Mouse (Mus musculus): ENCODE data around the gene Gm3435. TPM values are rescaled to one million over a fixed set of nuclear protein-coding genes. Genes with fewer than 3 reads are reported as not detected.

Gene Gm3435
- polyA plus RNA-seq (2012; rRNA removed): 6.1 and 7.0 TPM in 2 replicates

GRCm38 (mm10) chr17:15009706-15010413 is at the start of gene Gm3435:
Gm3435 (plus strand) TSS chr17:15010176.

DNA sequence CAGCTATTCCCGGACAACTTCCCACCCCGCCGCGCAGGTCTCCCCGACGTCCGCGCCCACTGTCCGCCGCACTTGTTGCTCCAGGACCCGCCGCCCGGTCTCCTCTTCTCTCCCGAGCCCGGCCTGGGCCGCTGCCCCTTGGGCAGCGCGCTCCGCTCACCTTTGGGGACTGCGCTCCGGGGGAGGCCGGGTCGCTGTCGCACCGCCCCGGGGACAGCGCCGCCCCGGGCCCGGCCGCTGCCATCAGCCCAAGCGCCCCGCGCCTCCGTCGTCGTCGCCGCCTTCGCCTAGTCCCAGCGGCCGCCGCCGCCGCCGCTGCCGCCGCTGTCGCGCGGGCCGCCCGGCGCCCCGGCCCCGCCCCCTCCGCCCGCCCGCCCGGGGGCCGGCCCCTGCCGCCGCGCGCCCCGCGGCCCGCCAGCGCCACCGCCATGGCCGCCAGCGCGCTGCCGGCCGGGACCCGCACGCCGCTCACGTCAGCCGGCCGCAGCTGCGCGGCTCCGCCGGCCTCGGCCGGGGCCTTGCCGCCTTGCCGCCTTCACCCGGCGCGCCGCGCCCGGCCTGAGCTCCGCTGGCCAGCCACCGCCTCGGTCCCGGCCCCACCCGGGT is 48.9 kb upstream of the Gm3435 start, which contains the start of gene Phf10:
TSS of gene Phf10 (minus strand) at position 323 of the 606 bp plus-strand sequence.

GRCm38 (mm10) chr17:14978362-14979038 is 31.5 kb upstream of the Gm3435 start, which contains the start of the genes 9030025P20Rik and Gm3417:
9030025P20Rik (plus strand) TSS chr17:14978468.
Gm3417 (minus strand) TSS chr17:14978790.

DNA sequence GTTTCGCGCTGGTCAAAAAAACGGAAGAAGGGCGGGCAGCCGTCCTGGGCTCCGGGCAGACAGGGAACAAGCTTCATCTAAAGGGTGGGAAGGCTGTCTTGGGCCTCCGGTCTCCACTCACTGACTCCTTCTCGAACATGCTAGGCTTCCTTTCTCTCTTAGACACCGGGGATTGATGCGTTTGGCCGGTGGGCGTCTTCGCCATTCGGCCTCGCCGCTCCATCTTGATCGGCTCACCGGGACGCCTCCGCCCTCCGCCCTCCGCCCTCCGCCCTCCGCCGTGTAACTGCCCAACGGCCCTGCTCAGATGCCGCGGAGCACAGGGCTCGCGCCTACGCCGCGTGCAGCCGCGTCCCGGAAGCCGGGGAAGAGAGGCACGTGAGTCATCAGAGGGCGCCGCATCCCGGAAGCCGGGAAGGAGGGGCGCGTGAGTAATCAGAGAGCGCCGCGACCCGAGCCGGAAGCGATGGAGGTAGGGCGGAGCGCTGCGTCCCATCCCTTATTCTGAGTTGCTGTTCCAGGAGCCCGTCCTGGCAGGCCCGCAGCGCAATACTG is 31.3 kb downstream of the Gm3435 start, which contains the start of the genes Ermard, Tcte3 and Gm3448:
TSS of gene Ermard (plus strand) at position 34 of the 555 bp plus-strand sequence.
TSS of gene Tcte3 (minus strand) at position 314 of the 555 bp plus-strand sequence.
TSS of gene Gm3448 (minus strand) at position 363 of the 555 bp plus-strand sequence.

Other genes with a start within 250 kb of the Gm3435 start
- gene Wdr27, start 67.0 kb upstream of the Gm3435 start, polyA plus RNA-seq (2012; rRNA removed): 2.0 and 3.8 TPM in 2 replicates
- 19.8 and 22.3 TPM in 2 replicates for gene 1600012H06Rik, start 67.0 kb upstream of the Gm3435 start, polyA plus RNA-seq (2012; rRNA removed)
- gene Phf10, start 48.9 kb upstream of the Gm3435 start, polyA plus RNA-seq (2012; rRNA removed): 86.6 and 89.9 TPM in 2 replicates
- gene 9030025P20Rik, start 31.7 kb upstream of the Gm3435 start, polyA plus RNA-seq (2012; rRNA removed): 14.2 and 19.5 TPM in 2 replicates
- 0.72 TPM in 1 of 2 replicates, not detected in the other for gene Gm3417, start 31.4 kb upstream of the Gm3435 start, polyA plus RNA-seq (2012; rRNA removed)
- 69.0 and 96.8 TPM in 2 replicates for gene Ermard, start 31.0 kb downstream of the Gm3435 start, polyA plus RNA-seq (2012; rRNA removed)
- 0.35 TPM in 1 of 2 replicates, not detected in the other for gene Tcte3, start 31.3 kb downstream of the Gm3435 start, polyA plus RNA-seq (2012; rRNA removed)
- gene Gm3448, start 31.4 kb downstream of the Gm3435 start, polyA plus RNA-seq (2012; rRNA removed): 3.3 and 4.2 TPM in 2 replicates

Data from central nervous system, embryonic 11.5 days (tissue).